Mouse (Mus musculus) CH12.LX (cell line): ENCODE measurements around the gene Prkcb.

Experiments used
- BHLHE40 ChIP-seq: IDR thresholded peaks from 2 replicates; pipeline ENCODE4 v1.6.1; 2011; ENCODE audit warnings: mild to moderate bottlenecking, low read depth, low read length, improper control_type of control experiment
- CTCF ChIP-seq, 2 experiments: IDR thresholded peaks in 1 of 2; conservative IDR thresholded peaks in 1 of 2; 2 replicates each; pipeline ENCODE4 v1.5.1; 2011 to 2012; ENCODE audit warnings: low read depth in 2 of 2, low read length in 2 of 2, improper control_type of control experiment in 1 of 2, inconsistent platforms in 1 of 2, mild to moderate bottlenecking in 1 of 2, moderate library complexity in 1 of 2
- JUN ChIP-seq: IDR thresholded peaks from 2 replicates; pipeline ENCODE4 v1.6.1; 2011; ENCODE audit warnings: low read depth, mild to moderate bottlenecking, low read length, improper control_type of control experiment, moderate library complexity; ENCODE audit not compliant: insufficient read depth
- MAFK ChIP-seq: IDR thresholded peaks from 2 replicates; pipeline ENCODE4 v1.6.1; 2011; ENCODE audit warnings: low read length, improper control_type of control experiment; ENCODE audit not compliant: insufficient replicate concordance
- MAX ChIP-seq: IDR thresholded peaks from 2 replicates; pipeline ENCODE4 v1.6.1; 2011; ENCODE audit warnings: low read length, improper control_type of control experiment
- MXI1 ChIP-seq: IDR thresholded peaks from 2 replicates; pipeline ENCODE4 v1.6.1; 2011; ENCODE audit warnings: mild to moderate bottlenecking, low read depth, low read length, improper control_type of control experiment
- POLR2A ChIP-seq: IDR thresholded peaks from 2 replicates; pipeline ENCODE4 v1.6.1; 2011; ENCODE audit warnings: low read depth, mild to moderate bottlenecking, improper control_type of control experiment, low read length

GRCm38 (mm10) chr7:122460020-122460419 lies 171.5 kb downstream of the Prkcb start:
- TF ChIP-seq CTCF (conservative IDR thresholded peaks at IDR 0.05 in 1 of 2, IDR thresholded peaks at IDR 0.05 in 1 of 2; ENCODE audit: low read depth in 2 of 2, low read length in 2 of 2) (no peak), MAFK (no peak), MXI1 (no peak), POLR2A (no peak), JUN (no peak), MAX (no peak), BHLHE40 (no peak)
